Mouse (Mus musculus) ES-E14 (cell line): ENCODE results near the gene Hba-a2. TPM values are rescaled to one million over a fixed set of nuclear protein-coding genes. Genes with fewer than 3 reads are reported as not detected.
"Not testable (repeated sequence)": the region's sequence is repeated elsewhere in the genome, so short reads cannot be mapped to it uniquely, and the experiment has no call there.

Experiments used
- DNase-seq: peaks from one replicate; pipeline ENCODE4 v3.0.0-alpha.2; 2013; ENCODE audit warnings: low read depth, low spot score
- H3K27ac ChIP-seq: 2 replicates; pipeline ENCODE4 v1.5.1; 2012; ENCODE audit warnings: low read depth, mild to moderate bottlenecking, low read length, moderate library complexity, mixed read lengths; ENCODE audit not compliant: poor library complexity, insufficient read depth, severe bottlenecking
- H3K36me3 ChIP-seq: 2 replicates; pipeline ENCODE4 v1.6.1; 2012; ENCODE audit warnings: mild to moderate bottlenecking, low read length, moderate library complexity, mixed read lengths; ENCODE audit not compliant: control insufficient read depth, poor library complexity, insufficient read depth, severe bottlenecking
- H3K4me1 ChIP-seq, 2 experiments: fragments of 150-350 bp in 1 of 2; sonication (generic) in 1 of 2; 2 replicates each; pipeline ENCODE4 v1.6.1; 2012; ENCODE audit warnings: low read length in 2 of 2, mild to moderate bottlenecking in 1 of 2, mixed read lengths in 1 of 2; ENCODE audit not compliant: control insufficient read depth in 2 of 2, insufficient read depth in 2 of 2, poor library complexity in 1 of 2
- H3K4me3 ChIP-seq, 2 experiments: fragments of 150-350 bp in 1 of 2; sonication (generic) in 1 of 2; 2 replicates each; pipeline ENCODE4 v1.5.1; 2012; ENCODE audit warnings: low read length in 2 of 2, low read depth in 1 of 2, mild to moderate bottlenecking in 1 of 2, mixed read lengths in 1 of 2; ENCODE audit not compliant: insufficient read depth in 1 of 2, poor library complexity in 1 of 2, severe bottlenecking in 1 of 2
- H3K9ac ChIP-seq: 2 replicates; pipeline ENCODE4 v1.6.1; 2012; ENCODE audit warnings: low read depth, mild to moderate bottlenecking, low read length, mixed read lengths; ENCODE audit not compliant: poor library complexity, insufficient read depth, severe bottlenecking
- H3K9me3 ChIP-seq: fragments of 150-350 bp; sonication (generic); 2 replicates; pipeline ENCODE4 v1.6.1; 2012; ENCODE audit warnings: low read depth, mild to moderate bottlenecking, low read length; ENCODE audit not compliant: control insufficient read depth, insufficient read depth
- CHD2 ChIP-seq: IDR thresholded peaks from 2 replicates; pipeline ENCODE4 v1.6.1; 2014; ENCODE audit warnings: mild to moderate bottlenecking, low read depth, low read length, inconsistent platforms
- HCFC1 ChIP-seq: IDR thresholded peaks from 2 replicates; pipeline ENCODE4 v1.6.1; 2012; ENCODE audit warnings: low read length, inconsistent platforms, borderline replicate concordance; ENCODE audit not compliant: insufficient read depth
- MAFK ChIP-seq: IDR thresholded peaks from 2 replicates; pipeline ENCODE4 v1.6.1; 2014; ENCODE audit warnings: mild to moderate bottlenecking, low read depth, low read length, inconsistent platforms; ENCODE audit not compliant: insufficient read depth
- ZC3H11A ChIP-seq: IDR thresholded peaks from 2 replicates; pipeline ENCODE4 v1.6.1; 2012; ENCODE audit warnings: low read depth, mild to moderate bottlenecking, inconsistent platforms, low read length, borderline replicate concordance
- ZNF384 ChIP-seq: IDR thresholded peaks from 2 replicates; pipeline ENCODE4 v1.6.1; 2012; ENCODE audit warnings: low read depth, low read length, inconsistent platforms
- in situ Hi-C, 2 experiments: fragments of 600-800 bp; cut with MboI; formaldehyde crosslinking; loops; one replicate each; pipeline ENCODE4 v1.15.1; 2025; ENCODE audit warnings: low sequenced_read_pairs in 2 of 2, inconsistent platforms in 1 of 2; ENCODE audit not compliant: unreplicated experiment in 2 of 2
- total RNA-seq: library from RNA; depleted of rRNA; stranded (reverse); fragments of 300-350 nt; gene quantifications from 2 replicates; pipeline ENCODE4 v1.2.3, GENCODE M21; 2012; rRNA removed

The Hba-a2 gene
- 1.1 TPM in 1 of 2 replicates, not detected in the other for total RNA-seq

- DNase-seq, H3K4me3 ChIP-seq, H3K9ac ChIP-seq, in situ Hi-C loops, H3K9me3 ChIP-seq, H3K27ac ChIP-seq, H3K4me1 ChIP-seq, H3K36me3 ChIP-seq: not testable (repeated sequence)
Observed at GRCm38 (mm10) chr11:32296203-32296602, at the start of gene Hba-a2. Hba-a2 (plus strand) TSS chr11:32296489.

- no peak overlapping the region for H3K9ac ChIP-seq
- TF ChIP-seq ZNF384 (no peak), MAFK (no peak), CHD2 (no peak), HCFC1 (no peak), ZC3H11A (no peak)
- peaks cover 15% of the 10 kb centered on the region; the same call in 1 of the 2 replicates for H3K36me3 ChIP-seq
- no peak for DNase-seq
- H3K4me3 ChIP-seq, result no peak overlapping the region
- in situ Hi-C loops, result no loop called here
- no peak overlapping the region for H3K27ac ChIP-seq
- no peaks in the 10 kb centered on the region for H3K9me3 ChIP-seq
- peaks cover 0 to 2% of the 10 kb centered on the region in 2 experiments; a peak in 1 of 4 replicates for H3K4me1 ChIP-seq
Observed at GRCm38 (mm10) chr11:32247068-32247467, 49.2 kb upstream of the Hba-a2 start.

- TF ChIP-seq HCFC1, result no peak
- no peak for TF ChIP-seq ZNF384
- TF ChIP-seq ZC3H11A, result no peak
- TF ChIP-seq MAFK, result no peak
- no peak for TF ChIP-seq CHD2
- Histone ChIP-seq H3K27ac (no peak overlapping the region), H3K4me3 (no peak overlapping the region), H3K4me1 (peaks cover 0 to 2% of the 10 kb centered on the region in 2 experiments; a peak in 1 of 4 replicates), H3K9me3 (no peaks in the 10 kb centered on the region), H3K36me3 (peaks cover 17% of the 10 kb centered on the region), H3K9ac (no peak overlapping the region)
- in situ Hi-C loops, result no loop called here
- no peak for DNase-seq
Observed at GRCm38 (mm10) chr11:32248350-32248749, 47.9 kb upstream of the Hba-a2 start.

GRCm38 (mm10) chr11:32250880-32251763 is 45.2 kb upstream of the Hba-a2 start:
- no peak for TF ChIP-seq ZC3H11A
- TF ChIP-seq MAFK, result no peak
- TF ChIP-seq CHD2, result no peak
- TF ChIP-seq ZNF384, result no peak
- TF ChIP-seq HCFC1, result no peak
- Histone ChIP-seq H3K4me3 (no peak overlapping the region), H3K9ac (no peak overlapping the region), H3K4me1 (no peaks in the 10 kb centered on the region), H3K36me3 (peaks cover 15% of the 10 kb centered on the region), H3K27ac (no peak overlapping the region), H3K9me3 (no peaks in the 10 kb centered on the region)
- DNase-seq, result no peak
- in situ Hi-C loops, result no loop called here
